Mouse (Mus musculus) ES-Bruce4 (cell line): ENCODE results near the gene Il34.

Experiments used
- CTCF ChIP-seq: IDR thresholded peaks from one replicate; pipeline ENCODE4 v1.8.1; 2011; ENCODE audit warnings: low read depth, low read length
- EP300 ChIP-seq: IDR thresholded peaks from 2 replicates; pipeline ENCODE4 v1.6.1; 2011; ENCODE audit warnings: low read depth, low read length; ENCODE audit not compliant: insufficient read depth

- no peak for TF ChIP-seq EP300
- no peak for TF ChIP-seq CTCF
Observed at GRCm38 (mm10) chr8:110793511-110793910, 12.2 kb downstream of the Il34 start.
